Mouse (Mus musculus): ENCODE measurements at regions not wholly inside any gene's neighbourhood (a gene's known extent, or its start where the extent isn't known, plus 50 kb on each side); places are given as distances from the start of the nearest gene placed in this dataset.

DNA sequence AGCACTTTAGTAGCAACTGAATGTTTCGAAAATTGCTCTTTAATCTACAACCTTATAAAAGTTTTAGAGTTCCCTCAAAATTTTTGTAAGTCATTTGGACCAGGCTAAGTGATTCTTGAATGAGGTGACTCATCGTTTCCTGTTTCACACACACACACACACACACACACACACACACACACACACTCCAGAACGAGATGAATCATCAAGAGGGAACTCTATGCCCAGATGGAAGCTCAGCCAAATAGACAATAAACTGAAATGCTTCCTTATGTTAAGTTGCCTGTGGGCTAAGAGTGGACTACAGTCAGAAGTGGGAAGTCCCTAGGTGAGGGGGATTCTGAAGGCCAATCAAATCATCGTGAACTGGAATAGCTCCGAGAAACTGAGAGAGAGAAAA lies 202.4 kb upstream of the Cxxc4 start:
- no peak for DNase-seq (ENCODE audit: low read depth, low spot score)
- H3K36me3 ChIP-seq (ENCODE audit: control insufficient read depth, insufficient read depth, low read length, poor library complexity, severe bottlenecking): no peaks in the 10 kb centered on the region
- no peak overlapping the region for H3K4me3 ChIP-seq (ENCODE audit: insufficient read depth in 1 of 2, low read depth in 1 of 2, low read length in 2 of 2, poor library complexity in 1 of 2, severe bottlenecking in 1 of 2)
- TF ChIP-seq CHD2 (IDR thresholded peaks at IDR 0.05; ENCODE audit: low read depth, low read length): no peak
- TF ChIP-seq ZNF384 (IDR thresholded peaks at IDR 0.05; ENCODE audit: low read depth, low read length): no peak
- no peak for TF ChIP-seq MAFK (IDR thresholded peaks at IDR 0.05; ENCODE audit: insufficient read depth, low read depth, low read length)
- no peak for TF ChIP-seq ZC3H11A (IDR thresholded peaks at IDR 0.05; ENCODE audit: borderline replicate concordance, low read depth, low read length)
- TF ChIP-seq HCFC1 (IDR thresholded peaks at IDR 0.05; ENCODE audit: borderline replicate concordance, insufficient read depth, low read length): no peak
- H3K9ac ChIP-seq (ENCODE audit: insufficient read depth, low read depth, low read length, poor library complexity, severe bottlenecking): no peak overlapping the region
- H3K9me3 ChIP-seq (ENCODE audit: control insufficient read depth, insufficient read depth, low read depth, low read length): no peaks in the 10 kb centered on the region
- H3K4me1 ChIP-seq (ENCODE audit: control insufficient read depth in 2 of 2, insufficient read depth in 2 of 2, low read length in 2 of 2, poor library complexity in 1 of 2): no peaks in the 10 kb centered on the region
- no peak overlapping the region for H3K27ac ChIP-seq (ENCODE audit: insufficient read depth, low read depth, low read length, poor library complexity, severe bottlenecking)
- in situ Hi-C loops (cut with MboI; ENCODE audit: low sequenced_read_pairs in 2 of 2, unreplicated experiment in 2 of 2): no loop called here

DNA sequence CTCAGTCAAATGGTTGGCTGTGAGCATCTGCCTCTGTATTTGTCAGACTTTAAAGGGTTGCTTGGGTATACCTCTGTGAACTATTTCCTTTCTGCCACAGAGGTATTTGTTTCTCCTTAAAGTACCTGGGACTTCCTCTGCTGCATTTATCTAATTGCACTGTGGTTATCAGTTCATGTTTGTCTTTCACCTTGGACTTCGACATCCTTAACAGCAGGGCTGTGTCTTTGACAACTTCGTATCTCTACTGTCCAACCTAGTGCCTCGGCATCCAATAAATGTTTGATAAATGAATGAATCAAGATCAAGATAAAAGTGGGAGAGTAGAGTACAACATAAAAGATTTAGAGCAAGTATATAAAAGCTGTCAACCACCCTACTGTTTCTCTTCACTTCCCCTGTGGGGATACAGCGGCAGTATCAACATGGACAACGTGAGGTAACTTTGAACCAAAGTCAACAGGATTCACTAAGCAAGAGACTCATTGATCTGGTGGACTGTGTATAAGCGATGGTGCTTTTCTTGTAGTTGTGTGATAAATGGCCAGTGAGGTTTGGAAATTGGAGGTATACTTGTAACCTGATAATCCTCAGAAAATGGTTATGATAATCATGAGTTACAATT lies 199.9 kb upstream of the Cxxc4 start:
- in situ Hi-C loops (cut with MboI; ENCODE audit: low sequenced_read_pairs in 2 of 2, unreplicated experiment in 2 of 2): no loop called here
- no peak overlapping the region for H3K27ac ChIP-seq (ENCODE audit: insufficient read depth, low read depth, low read length, poor library complexity, severe bottlenecking)
- no peak for TF ChIP-seq ZNF384 (IDR thresholded peaks at IDR 0.05; ENCODE audit: low read depth, low read length)
- TF ChIP-seq MAFK (IDR thresholded peaks at IDR 0.05; ENCODE audit: insufficient read depth, low read depth, low read length): no peak
- TF ChIP-seq HCFC1 (IDR thresholded peaks at IDR 0.05; ENCODE audit: borderline replicate concordance, insufficient read depth, low read length): no peak
- no peak for TF ChIP-seq CHD2 (IDR thresholded peaks at IDR 0.05; ENCODE audit: low read depth, low read length)
- no peak for TF ChIP-seq ZC3H11A (IDR thresholded peaks at IDR 0.05; ENCODE audit: borderline replicate concordance, low read depth, low read length)

DNA sequence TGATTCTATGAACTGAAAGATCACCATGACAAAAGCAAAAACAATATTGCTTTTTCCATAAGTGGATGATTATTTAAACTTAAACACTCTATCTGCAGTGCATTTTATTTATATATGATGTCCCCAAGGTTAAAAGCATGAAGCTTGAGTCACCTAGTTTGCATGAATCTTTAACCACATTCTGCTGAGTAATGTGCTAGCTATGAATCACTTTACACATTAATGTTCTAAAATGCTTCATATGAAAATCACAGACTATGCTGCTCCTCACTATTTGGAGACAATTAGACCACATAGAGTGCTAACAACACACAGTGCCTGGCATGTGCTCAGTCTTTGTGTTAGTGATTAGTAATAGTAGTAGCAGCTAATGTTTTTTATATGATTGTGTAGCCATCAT lies 185.6 kb upstream of the Cxxc4 start:
- DNase-seq (ENCODE audit: low read depth, low spot score): no peak
- Histone ChIP-seq H3K27ac (ENCODE audit: insufficient read depth, low read depth, low read length, poor library complexity, severe bottlenecking) (no peak overlapping the region), H3K4me3 (ENCODE audit: insufficient read depth in 1 of 2, low read depth in 1 of 2, low read length in 2 of 2, poor library complexity in 1 of 2, severe bottlenecking in 1 of 2) (no peak overlapping the region), H3K9me3 (ENCODE audit: control insufficient read depth, insufficient read depth, low read depth, low read length) (no peaks in the 10 kb centered on the region), H3K36me3 (ENCODE audit: control insufficient read depth, insufficient read depth, low read length, poor library complexity, severe bottlenecking) (no peaks in the 10 kb centered on the region), H3K9ac (ENCODE audit: insufficient read depth, low read depth, low read length, poor library complexity, severe bottlenecking) (no peak overlapping the region), H3K4me1 (ENCODE audit: control insufficient read depth in 2 of 2, insufficient read depth in 2 of 2, low read length in 2 of 2, poor library complexity in 1 of 2) (no peaks in the 10 kb centered on the region)
- TF ChIP-seq ZC3H11A (IDR thresholded peaks at IDR 0.05; ENCODE audit: borderline replicate concordance, low read depth, low read length) (no peak), CHD2 (IDR thresholded peaks at IDR 0.05; ENCODE audit: low read depth, low read length) (no peak), MAFK (IDR thresholded peaks at IDR 0.05; ENCODE audit: insufficient read depth, low read depth, low read length) (no peak), ZNF384 (IDR thresholded peaks at IDR 0.05; ENCODE audit: low read depth, low read length) (no peak), HCFC1 (IDR thresholded peaks at IDR 0.05; ENCODE audit: borderline replicate concordance, insufficient read depth, low read length) (no peak)
- in situ Hi-C loops (cut with MboI; ENCODE audit: low sequenced_read_pairs in 2 of 2, unreplicated experiment in 2 of 2): no loop called here

More for the DNA sequence above, 199.9 kb upstream of the Cxxc4 start:
- Histone ChIP-seq H3K9ac (ENCODE audit: insufficient read depth, low read depth, low read length, poor library complexity, severe bottlenecking) (no peak overlapping the region), H3K4me1 (ENCODE audit: control insufficient read depth in 2 of 2, insufficient read depth in 2 of 2, low read length in 2 of 2, poor library complexity in 1 of 2) (no peaks in the 10 kb centered on the region), H3K4me3 (ENCODE audit: insufficient read depth in 1 of 2, low read depth in 1 of 2, low read length in 2 of 2, poor library complexity in 1 of 2, severe bottlenecking in 1 of 2) (no peak overlapping the region), H3K36me3 (ENCODE audit: control insufficient read depth, insufficient read depth, low read length, poor library complexity, severe bottlenecking) (no peaks in the 10 kb centered on the region), H3K9me3 (ENCODE audit: control insufficient read depth, insufficient read depth, low read depth, low read length) (no peaks in the 10 kb centered on the region)
- no peak for DNase-seq (ENCODE audit: low read depth, low spot score)

DNA sequence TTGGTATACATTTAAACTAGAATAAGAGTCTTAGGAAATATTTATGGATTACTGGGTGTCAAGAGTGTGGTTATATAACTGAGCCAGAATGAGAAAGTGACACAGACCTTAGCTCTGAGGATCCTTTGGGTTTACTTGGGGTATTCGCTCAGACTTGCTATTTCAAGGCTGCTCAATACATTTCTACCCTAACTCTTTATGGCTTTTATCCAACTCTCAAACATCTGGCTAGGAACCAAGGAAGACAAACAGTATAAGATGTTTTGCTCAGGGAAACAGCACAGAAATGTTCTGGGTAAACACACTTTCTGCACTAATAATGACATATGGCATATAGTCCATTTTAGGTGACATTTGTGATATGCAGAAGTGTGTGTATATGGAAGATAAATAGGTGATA lies 153.8 kb upstream of the Cxxc4 start:
- Histone ChIP-seq H3K27ac (ENCODE audit: insufficient read depth, low read depth, low read length, poor library complexity, severe bottlenecking) (no peak overlapping the region), H3K9me3 (ENCODE audit: control insufficient read depth, insufficient read depth, low read depth, low read length) (no peaks in the 10 kb centered on the region), H3K9ac (ENCODE audit: insufficient read depth, low read depth, low read length, poor library complexity, severe bottlenecking) (no peak overlapping the region), H3K36me3 (ENCODE audit: control insufficient read depth, insufficient read depth, low read length, poor library complexity, severe bottlenecking) (no peaks in the 10 kb centered on the region), H3K4me1 (ENCODE audit: control insufficient read depth in 2 of 2, insufficient read depth in 2 of 2, low read length in 2 of 2, poor library complexity in 1 of 2) (no peaks in the 10 kb centered on the region), H3K4me3 (ENCODE audit: insufficient read depth in 1 of 2, low read depth in 1 of 2, low read length in 2 of 2, poor library complexity in 1 of 2, severe bottlenecking in 1 of 2) (no peak overlapping the region)
- in situ Hi-C loops (cut with MboI; ENCODE audit: low sequenced_read_pairs in 2 of 2, unreplicated experiment in 2 of 2): no loop called here
- TF ChIP-seq CHD2 (IDR thresholded peaks at IDR 0.05; ENCODE audit: low read depth, low read length) (no peak), HCFC1 (IDR thresholded peaks at IDR 0.05; ENCODE audit: borderline replicate concordance, insufficient read depth, low read length) (no peak), ZC3H11A (IDR thresholded peaks at IDR 0.05; ENCODE audit: borderline replicate concordance, low read depth, low read length) (no peak), MAFK (IDR thresholded peaks at IDR 0.05; ENCODE audit: insufficient read depth, low read depth, low read length) (no peak), ZNF384 (IDR thresholded peaks at IDR 0.05; ENCODE audit: low read depth, low read length) (no peak)
- no peak for DNase-seq (ENCODE audit: low read depth, low spot score)

Data from ES-E14 (cell line).